Mouse (Mus musculus): Measurements from ENCODE around the gene Tprkb.

DNA sequence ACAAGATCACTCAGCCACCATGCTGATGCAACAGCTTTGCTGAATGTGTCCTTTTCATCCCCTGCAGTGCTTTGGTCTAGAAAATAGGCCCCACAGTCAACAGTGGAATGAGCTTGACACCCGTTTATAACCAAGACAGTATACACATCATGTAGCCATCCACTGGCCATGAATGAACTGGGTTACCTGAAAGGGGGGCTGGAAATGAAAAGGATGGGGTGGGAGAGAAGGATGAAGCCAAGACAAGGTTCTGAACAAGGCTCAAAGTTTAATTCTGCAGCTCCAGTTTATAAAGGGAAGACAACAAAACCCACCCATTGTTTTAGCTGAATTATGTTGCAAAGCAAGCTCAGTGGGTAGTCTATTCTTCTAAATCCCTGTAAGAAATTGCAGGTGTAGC is 27.4 kb upstream of the Tprkb start:
- no peak for TF ChIP-seq EP300 (IDR thresholded peaks at IDR 0.05; ENCODE audit: low read depth)
- no peak for TF ChIP-seq CTCF (IDR thresholded peaks at IDR 0.05; ENCODE audit: low read depth)

Measured in liver, postnatal 0 days (tissue).